Mouse (Mus musculus) ovary, adult 18-20 months (tissue): ENCODE measurements around the gene Smtn.

ENCODE experiments used
- DNase-seq: peaks from one replicate; pipeline ENCODE4 v3.0.0; 2022; ENCODE audit warnings: low spot score, mixed read lengths

Gene Smtn

GRCm38 (mm10) chr11:3509181-3510085 is 31.0 kb downstream of the Smtn start:
- no peak for DNase-seq

DNA sequence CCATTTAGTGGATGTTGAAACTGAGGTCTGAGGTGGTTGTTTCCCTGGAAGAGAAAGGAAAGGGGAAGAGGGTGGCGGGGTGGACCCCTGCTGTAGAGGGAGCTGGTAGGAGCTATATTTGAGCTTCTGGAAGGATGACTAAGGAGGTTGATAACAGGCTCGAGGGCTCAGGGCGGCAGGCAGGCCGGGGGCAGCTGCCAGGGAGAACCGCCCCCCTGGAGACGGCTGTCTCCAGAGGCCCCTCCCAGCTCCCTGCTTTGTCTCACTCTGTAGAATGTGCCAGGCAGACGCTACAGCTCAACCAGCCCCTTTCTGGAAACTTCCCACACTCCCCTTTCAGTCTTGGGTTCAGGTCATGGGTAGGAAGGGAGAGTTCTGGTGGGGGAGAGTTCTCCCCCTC is 32.2 kb downstream of the Smtn start:
- DNase-seq, result no peak

DNA sequence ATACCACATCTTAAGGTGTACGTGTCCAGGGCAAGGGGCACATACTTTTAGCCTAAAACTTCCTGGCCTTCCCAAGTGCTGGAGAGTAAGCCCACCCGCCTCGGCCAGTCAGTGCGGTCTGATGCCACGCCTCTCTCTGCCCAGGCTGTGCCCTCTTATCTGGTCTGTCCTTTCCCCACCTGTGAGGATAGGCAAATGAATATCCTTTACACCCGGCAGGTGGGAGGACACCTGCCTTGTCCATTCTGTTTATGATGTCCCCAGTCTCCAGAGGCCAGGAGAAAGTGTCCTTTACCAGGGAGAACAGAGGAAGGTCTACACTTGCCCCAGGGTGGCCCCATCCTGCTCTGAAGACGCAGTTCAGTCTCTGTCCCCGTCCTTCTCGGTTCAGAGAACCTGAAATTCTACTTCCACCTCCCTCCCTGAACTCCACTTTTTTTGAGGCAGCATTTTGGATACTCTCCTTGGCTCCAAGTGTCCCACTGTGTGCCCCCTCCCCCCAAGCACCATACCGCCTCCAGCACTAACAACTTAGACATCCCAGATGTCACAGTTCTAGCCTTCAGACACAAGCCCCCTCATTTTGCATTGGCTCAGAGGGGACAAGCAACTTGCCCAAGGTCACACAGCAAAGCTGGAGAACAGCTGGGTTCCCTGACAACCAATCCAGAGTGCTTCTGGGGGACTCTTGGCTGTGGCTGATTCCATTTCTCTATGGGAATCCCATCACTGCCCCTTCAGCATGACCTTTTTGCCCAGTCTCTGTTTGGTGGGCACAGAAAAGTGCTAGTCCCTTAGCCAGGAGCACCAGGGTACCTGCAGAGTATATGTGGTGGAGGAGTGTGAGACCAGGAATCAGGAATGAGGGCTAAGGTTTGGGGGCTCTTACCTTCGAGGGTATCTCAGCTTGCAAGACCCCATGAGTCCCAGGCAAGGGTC is 36.4 kb downstream of the Smtn start:
- DNase-seq, result no peak

DNA sequence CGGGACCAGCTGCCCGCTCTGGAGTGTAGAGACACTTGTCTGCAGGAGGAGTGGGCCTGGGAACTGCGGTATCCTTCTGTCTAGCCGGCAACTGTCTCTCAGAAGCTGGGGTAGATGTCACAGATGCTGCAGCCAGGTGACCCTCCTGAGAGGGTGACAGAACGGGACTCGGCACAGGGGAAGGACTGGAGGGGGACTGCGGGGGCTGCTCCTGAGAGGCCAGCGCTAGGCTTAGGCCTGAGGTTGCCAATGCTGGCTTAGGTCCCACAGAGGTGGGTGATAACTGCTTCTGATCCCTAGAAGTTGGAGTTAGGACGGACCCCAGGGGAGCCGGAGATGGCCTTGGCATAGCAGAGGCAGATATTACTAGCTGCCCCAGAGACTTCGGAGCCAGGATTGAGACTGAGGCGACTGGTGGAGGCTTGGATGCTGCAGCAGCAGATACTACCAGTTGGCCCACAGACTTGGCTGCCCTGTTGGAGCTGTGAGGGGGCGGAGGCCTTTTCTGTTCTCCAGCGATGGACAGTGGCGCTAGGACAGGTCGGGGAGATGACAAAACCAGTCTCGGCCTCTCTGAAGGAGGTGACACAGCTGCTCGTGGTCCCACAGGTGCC is 37.8 kb downstream of the Smtn start:
- DNase-seq, result no peak

DNA sequence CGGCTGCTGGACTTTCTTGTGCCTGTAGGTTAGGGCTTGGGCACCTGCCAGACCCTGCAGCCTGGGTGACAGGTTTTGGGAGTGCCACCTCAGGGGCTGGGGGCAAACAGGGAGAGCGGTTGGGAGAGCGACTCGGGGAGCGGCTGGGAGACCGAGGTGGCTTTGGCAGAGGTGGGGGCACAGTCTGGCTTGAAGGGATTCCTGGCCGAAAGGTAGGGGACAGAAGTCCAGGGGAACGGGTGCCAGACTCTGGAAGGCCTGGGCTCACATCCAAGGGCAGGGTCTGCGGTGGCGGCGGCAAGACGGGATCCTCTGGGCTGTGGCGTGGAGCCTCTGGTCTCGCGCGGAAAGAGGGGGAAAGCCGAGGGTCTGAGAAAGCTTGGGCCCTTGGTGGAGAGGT is 38.4 kb downstream of the Smtn start:
- no peak for DNase-seq

GRCm38 (mm10) chr11:3497296-3497695 is 43.1 kb downstream of the Smtn start:
- DNase-seq, result no peak

DNA sequence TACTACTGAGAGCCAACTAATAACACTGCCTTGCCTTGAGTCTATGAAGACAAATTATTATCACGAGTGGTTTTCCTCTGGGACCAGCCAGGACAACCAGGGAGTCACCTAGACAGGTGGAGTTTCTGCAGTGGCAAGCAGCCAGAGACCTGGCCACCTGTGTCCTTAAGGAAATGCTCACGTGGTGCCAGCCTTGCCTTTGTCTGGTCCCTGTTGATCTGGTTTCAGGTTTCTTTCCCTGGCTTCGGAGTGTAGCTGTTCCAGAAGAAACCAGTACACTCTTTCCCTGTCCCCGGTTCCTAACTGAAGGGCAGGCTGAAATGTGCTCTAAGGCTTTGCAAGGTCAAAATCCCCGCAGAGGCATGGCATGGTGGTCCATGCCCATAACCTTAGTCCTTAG is 43.7 kb downstream of the Smtn start:
- no peak for DNase-seq

GRCm38 (mm10) chr11:3495496-3495895 is 44.9 kb downstream of the Smtn start:
- DNase-seq, result no peak

- DNase-seq, result no peak
Observed at GRCm38 (mm10) chr11:3494857-3495256, 45.6 kb downstream of the Smtn start.

GRCm38 (mm10) chr11:3492748-3493147 is 47.7 kb downstream of the Smtn start:
- DNase-seq, result no peak

DNA sequence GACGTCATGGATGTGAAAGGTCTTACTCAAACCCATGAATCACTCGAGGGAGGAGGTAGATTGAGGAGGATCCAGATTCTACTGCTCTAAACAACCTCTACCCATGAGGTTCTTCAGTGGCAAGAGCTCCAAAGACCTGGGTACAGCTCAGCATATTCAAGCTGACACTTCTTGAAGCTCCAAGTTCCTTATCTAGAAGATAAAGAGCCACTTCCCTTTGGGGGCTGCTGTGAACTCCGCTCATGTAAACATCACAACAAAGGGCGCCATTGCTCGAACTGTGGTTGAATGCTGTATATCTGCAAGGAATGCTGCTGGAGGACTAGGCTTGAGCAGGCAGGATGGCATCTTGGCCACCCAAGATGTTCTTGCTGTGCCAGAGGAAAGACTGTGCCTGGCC is 51.4 kb downstream of the Smtn start:
- DNase-seq, result no peak

DNA sequence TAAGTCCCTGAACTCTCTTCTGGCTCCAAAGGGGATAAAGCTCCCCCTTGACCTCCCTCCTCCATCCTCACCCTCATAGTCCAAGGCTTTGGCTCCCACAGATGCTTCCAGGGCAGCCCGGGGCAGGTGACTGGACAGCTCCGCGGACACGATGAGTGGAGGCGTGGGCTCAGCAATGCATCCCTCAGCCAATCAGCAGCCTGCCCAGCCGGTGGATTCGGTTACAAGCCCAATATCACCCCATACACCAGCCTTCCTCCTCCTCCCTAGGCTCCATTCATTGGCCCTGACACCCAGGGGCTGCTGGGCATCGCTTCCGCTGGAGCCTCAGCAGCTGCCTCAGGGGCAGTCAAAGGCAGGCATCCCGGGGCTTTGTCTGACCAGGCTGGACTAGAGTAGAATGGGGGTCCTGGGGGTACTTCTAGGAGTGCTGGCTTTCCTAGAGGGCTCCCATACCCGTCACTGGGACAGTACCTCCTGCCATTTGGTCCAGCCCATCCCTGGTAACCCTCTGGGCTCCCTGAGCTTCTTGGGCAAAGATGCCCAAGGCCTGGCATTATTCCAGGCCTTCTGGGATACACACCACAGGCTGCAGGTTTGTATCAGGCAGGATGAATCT is 52.4 kb downstream of the Smtn start, which contains the start of gene Pla2g3:
Gene Pla2g3 (plus strand): TSS at position 333 of the 619 bp plus-strand sequence.
- no peak for DNase-seq

DNA sequence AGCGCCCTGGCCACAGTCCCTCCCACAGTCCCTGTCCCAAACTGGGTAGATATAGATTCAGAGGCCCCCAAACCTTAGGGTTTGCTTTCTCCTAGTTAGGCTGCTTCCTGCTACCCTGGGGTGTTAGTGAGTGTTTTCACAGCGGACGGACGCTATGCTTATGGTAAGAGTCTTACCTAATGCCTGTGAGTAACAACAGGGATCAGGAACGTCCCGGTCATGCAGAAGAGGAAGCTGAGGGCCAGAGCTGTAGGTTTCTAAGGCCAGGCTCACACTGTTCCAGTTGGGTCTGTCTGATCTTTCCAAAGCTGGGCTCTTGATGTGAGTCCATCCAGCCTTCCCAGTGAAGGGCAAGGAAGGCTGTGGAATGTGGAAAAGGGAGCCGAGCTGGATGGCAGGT is 54.1 kb downstream of the Smtn start:
- no peak for DNase-seq

DNA sequence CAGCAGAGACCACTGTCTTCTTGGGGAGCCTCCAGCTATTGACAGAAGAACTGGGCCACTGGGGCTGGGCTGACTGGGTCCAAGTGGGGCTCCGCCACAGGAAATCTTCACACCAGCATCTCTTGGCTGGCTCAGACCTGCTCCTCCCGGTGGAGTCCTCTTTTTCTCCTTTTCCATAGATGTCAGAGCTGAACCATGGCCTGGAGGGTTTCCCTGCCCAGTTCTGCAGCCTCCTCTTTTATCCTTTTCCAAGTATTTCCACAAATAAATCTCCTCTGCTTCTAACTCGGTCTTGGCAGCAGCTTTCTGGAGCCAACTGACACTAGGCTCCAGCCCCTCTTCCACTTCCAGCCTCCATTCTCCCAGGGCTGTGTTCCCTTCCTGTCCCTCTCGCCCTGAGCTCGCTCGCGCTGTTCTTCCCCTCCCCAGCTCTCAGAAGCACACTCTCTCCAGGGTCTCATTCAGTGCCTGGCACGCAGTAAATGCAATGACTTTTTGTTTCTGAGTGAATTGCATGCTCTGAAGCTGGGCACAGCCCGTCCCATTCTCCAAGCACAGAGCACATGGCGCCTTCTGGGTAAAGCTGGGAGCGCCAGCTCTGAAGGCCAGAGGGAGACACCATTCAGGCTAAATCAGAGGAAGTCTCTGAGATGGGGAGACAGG is 56.3 kb downstream of the Smtn start:
- no peak for DNase-seq

DNA sequence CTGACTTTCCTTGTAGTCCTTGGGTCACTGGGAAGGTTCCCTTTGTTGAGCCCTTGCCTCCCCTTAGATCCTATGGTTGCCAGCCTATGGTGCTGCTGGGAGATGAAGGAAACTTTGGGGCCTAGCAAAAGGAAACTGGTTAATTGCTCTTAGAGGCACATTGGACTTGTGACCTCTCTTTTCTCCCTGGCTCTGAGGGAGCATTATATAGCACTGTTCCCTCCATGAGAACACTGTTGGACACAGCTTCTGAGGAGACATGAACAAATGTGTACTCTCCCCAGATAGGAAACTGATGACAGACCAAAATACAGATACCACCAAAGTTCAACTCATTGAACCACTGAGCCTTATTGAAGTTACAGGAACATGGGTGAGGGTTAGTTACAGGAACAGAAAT is 64.9 kb downstream of the Smtn start:
- no peak for DNase-seq

GRCm38 (mm10) chr11:3474480-3475115 is 65.8 kb downstream of the Smtn start:
- no peak for DNase-seq

- peak; percentile 53 for DNase-seq
Observed at GRCm38 (mm10) chr11:3472484-3472883, 67.9 kb downstream of the Smtn start.

DNA sequence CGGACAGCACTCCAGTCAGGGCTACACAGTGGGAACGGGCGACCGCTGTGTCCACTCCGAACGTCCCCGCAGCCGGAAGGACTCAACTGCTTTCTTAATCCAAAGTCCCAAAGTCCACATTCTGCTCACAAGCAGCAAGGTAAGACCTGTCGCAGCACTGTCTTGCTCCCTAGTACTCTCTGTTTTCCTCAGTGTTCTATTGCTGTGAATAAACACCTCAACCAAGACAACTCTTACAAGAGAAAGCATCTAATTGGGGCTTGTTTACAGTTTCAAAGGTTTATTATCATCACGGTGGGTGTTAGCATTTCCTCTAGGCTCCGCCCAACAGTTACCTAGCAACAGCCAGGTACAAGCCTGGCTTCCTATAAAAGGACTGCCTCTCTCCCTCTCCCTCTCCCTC is 69.0 kb downstream of the Smtn start:
- DNase-seq, result no peak
